Mouse (Mus musculus) liver, embryonic 16.5 days (tissue): Measurements from ENCODE around the gene Fam84b. TPM values are rescaled to one million over a fixed set of nuclear protein-coding genes. Genes with fewer than 3 reads are reported as not detected.
A peak's percentile ranks its signal among the peaks of the same experiment; 100 is the strongest.
"Not testable (repeated sequence)": the region's sequence is repeated elsewhere in the genome, so short reads cannot be mapped to it uniquely, and the experiment has no call there.

Experiments used
- ATAC-seq: fragments of 200-750 bp; cut with Nextera tagmentation; 2 replicates; pipeline ENCODE4 v1.8.0; 2017; ENCODE audit warnings: low read depth, mild to moderate bottlenecking, moderate number of reproducible peaks, moderate library complexity
- H3K27ac ChIP-seq: fragments of 300-500 bp; sonication (generic); 2 replicates; pipeline ENCODE4 v1.5.1; 2014; ENCODE audit warnings: mild to moderate bottlenecking, low read length
- H3K27me3 ChIP-seq: fragments of 300-500 bp; sonication (generic); 2 replicates; pipeline ENCODE4 v1.6.1; 2014; ENCODE audit warnings: low read depth, low read length, mixed read lengths; ENCODE audit not compliant: control insufficient read depth, insufficient read depth
- H3K36me3 ChIP-seq: fragments of 300-500 bp; sonication (generic); 2 replicates; pipeline ENCODE4 v1.6.1; 2014; ENCODE audit warnings: mild to moderate bottlenecking; ENCODE audit not compliant: control insufficient read depth, insufficient read depth
- H3K4me1 ChIP-seq: fragments of 300-500 bp; sonication (generic); 2 replicates; pipeline ENCODE4 v1.6.1; 2014; ENCODE audit warnings: low read depth, low read length, mixed read lengths; ENCODE audit not compliant: control insufficient read depth
- H3K4me2 ChIP-seq: fragments of 300-500 bp; sonication (generic); 2 replicates; pipeline ENCODE4 v1.6.1; 2014; ENCODE audit warnings: low read depth, low read length, mixed read lengths
- H3K4me3 ChIP-seq: fragments of 300-500 bp; sonication (generic); 2 replicates; pipeline ENCODE4 v1.5.1; 2014; ENCODE audit warnings: low read depth, mild to moderate bottlenecking, low read length
- H3K9ac ChIP-seq: fragments of 300-500 bp; sonication (generic); 2 replicates; pipeline ENCODE4 v1.6.1; 2014; ENCODE audit warnings: low read depth, low read length
- H3K9me3 ChIP-seq: fragments of 300-500 bp; sonication (generic); replicated peaks from 2 replicates; pipeline ENCODE4 v1.6.1; 2016; ENCODE audit warnings: low read length; ENCODE audit not compliant: control insufficient read depth
- WGBS: fragments of 180-500 bp; shearing (Covaris S2); extraction: QIAGEN DNeasy Blood & Tissue Kit; methylation state at CpG from one replicate; pipeline ENCODE4 v1.1.7; 2014; ENCODE audit not compliant: insufficient replicate concordance; 5-methylcytosine and 5-hydroxymethylcytosine counted together
- polyA plus RNA-seq: library from polyadenylated mRNA; unstranded; fragments of >200 nt; fragmentation: Nextera tagmentation; extraction: Ambion mirVana; gene quantifications from 2 replicates; pipeline ENCODE4 v1.2.1, GENCODE M21; 2015

Fam84b gene
- polyA plus RNA-seq, 1 experiment from 2014 or later: 3.8 TPM

- WGBS: 61% methylated on average over 3 of the region's 3 CpGs
These were observed 4.9 kb downstream of the Fam84b start for GRCm38 (mm10) chr15:60848630-60849029.

GRCm38 (mm10) chr15:60846291-60846690 is 7.3 kb downstream of the Fam84b start:
- Histone ChIP-seq H3K27ac (no peak overlapping the region), H3K27me3 (no peaks in the 10 kb centered on the region), H3K9me3 (no peaks in the 10 kb centered on the region), H3K4me2 (no peak overlapping the region), H3K4me3 (no peak overlapping the region), H3K4me1 (no peaks in the 10 kb centered on the region), H3K36me3 (no peaks in the 10 kb centered on the region), H3K9ac (no peak overlapping the region)
- 58% methylated on average over 6 of the region's 6 CpGs for WGBS
- no peak for ATAC-seq

More at GRCm38 (mm10) chr15:60848630-60849029, 4.9 kb downstream of the Fam84b start:
- no peaks in the 10 kb centered on the region for H3K27me3 ChIP-seq
- no peaks in the 10 kb centered on the region for H3K9me3 ChIP-seq
- H3K9ac ChIP-seq: no peak overlapping the region
- H3K4me3 ChIP-seq: no peak overlapping the region
- H3K4me1 ChIP-seq: peaks cover 8% of the 10 kb centered on the region
- H3K36me3 ChIP-seq: no peaks in the 10 kb centered on the region
- no peak for ATAC-seq
- H3K27ac ChIP-seq: no peak overlapping the region
- no peak overlapping the region for H3K4me2 ChIP-seq

GRCm38 (mm10) chr15:60845886-60846285 is 7.7 kb downstream of the Fam84b start:
- 27% methylated on average over 3 of the region's 3 CpGs for WGBS
- H3K4me2 ChIP-seq: no peak overlapping the region
- ATAC-seq: no peak

GRCm38 (mm10) chr15:60841785-60842184 is 11.8 kb downstream of the Fam84b start:
- Histone ChIP-seq H3K4me1 (peaks cover 11% of the 10 kb centered on the region), H3K9me3 (no peaks in the 10 kb centered on the region), H3K4me3 (no peak overlapping the region), H3K9ac (no peak overlapping the region), H3K36me3 (no peaks in the 10 kb centered on the region), H3K27ac (no peak overlapping the region), H3K4me2 (no peak overlapping the region), H3K27me3 (no peaks in the 10 kb centered on the region)
- WGBS: 62% methylated on average over 4 of the region's 4 CpGs
- no peak for ATAC-seq

More at GRCm38 (mm10) chr15:60845886-60846285, 7.7 kb downstream of the Fam84b start:
- Histone ChIP-seq H3K9ac (no peak overlapping the region), H3K36me3 (no peaks in the 10 kb centered on the region), H3K27me3 (no peaks in the 10 kb centered on the region), H3K27ac (no peak overlapping the region), H3K9me3 (no peaks in the 10 kb centered on the region), H3K4me3 (no peak overlapping the region), H3K4me1 (no peaks in the 10 kb centered on the region)

GRCm38 (mm10) chr15:60841312-60841711 is 12.3 kb downstream of the Fam84b start:
- H3K4me2 ChIP-seq, H3K36me3 ChIP-seq, H3K27ac ChIP-seq, H3K9me3 ChIP-seq, H3K9ac ChIP-seq, H3K27me3 ChIP-seq, H3K4me3 ChIP-seq, ATAC-seq: not testable (repeated sequence)
- peaks cover 11% of the 10 kb centered on the region for H3K4me1 ChIP-seq

- Histone ChIP-seq H3K4me1 (peaks cover 11% of the 10 kb centered on the region), H3K36me3 (no peaks in the 10 kb centered on the region), H3K9ac (no peak overlapping the region), H3K27ac (no peak overlapping the region), H3K27me3 (no peaks in the 10 kb centered on the region), H3K4me3 (no peak overlapping the region), H3K9me3 (no peaks in the 10 kb centered on the region), H3K4me2 (no peak overlapping the region)
- 15% methylated on average over 4 of the region's 4 CpGs for WGBS
- ATAC-seq: peak; percentile 62
These were observed 13.3 kb downstream of the Fam84b start for GRCm38 (mm10) chr15:60840296-60840670.

GRCm38 (mm10) chr15:60839539-60840295 is 13.9 kb downstream of the Fam84b start:
- Histone ChIP-seq H3K27me3 (no peaks in the 10 kb centered on the region), H3K36me3 (no peaks in the 10 kb centered on the region), H3K9ac (no peak overlapping the region), H3K4me3 (no peak overlapping the region), H3K4me1 (peaks cover 11% of the 10 kb centered on the region), H3K27ac (no peak overlapping the region), H3K4me2 (no peak overlapping the region), H3K9me3 (no peaks in the 10 kb centered on the region)
- 16% methylated on average over 3 of the region's 3 CpGs for WGBS
- ATAC-seq: no peak; the same call in 1 of the 2 replicates

GRCm38 (mm10) chr15:60838135-60838534 is 15.4 kb downstream of the Fam84b start:
- WGBS: 50% methylated on average over 8 of the region's 8 CpGs
- no peaks in the 10 kb centered on the region for H3K36me3 ChIP-seq
- H3K9me3 ChIP-seq: no peaks in the 10 kb centered on the region
- ATAC-seq: no peak
- H3K27me3 ChIP-seq: no peaks in the 10 kb centered on the region
- no peak overlapping the region for H3K9ac ChIP-seq
- peaks cover 11% of the 10 kb centered on the region for H3K4me1 ChIP-seq
- no peak overlapping the region for H3K4me3 ChIP-seq
- no peak overlapping the region for H3K27ac ChIP-seq
- no peak overlapping the region for H3K4me2 ChIP-seq

GRCm38 (mm10) chr15:60837719-60838118 is 15.9 kb downstream of the Fam84b start:
- 63% methylated on average over 9 of the region's 9 CpGs for WGBS
- H3K36me3 ChIP-seq: no peaks in the 10 kb centered on the region
- H3K27ac ChIP-seq: no peak overlapping the region
- no peak overlapping the region for H3K9ac ChIP-seq
- H3K4me3 ChIP-seq: no peak overlapping the region
- ATAC-seq: no peak
- no peaks in the 10 kb centered on the region for H3K9me3 ChIP-seq
- H3K4me1 ChIP-seq: peaks cover 11% of the 10 kb centered on the region
- no peak overlapping the region for H3K4me2 ChIP-seq
- H3K27me3 ChIP-seq: no peaks in the 10 kb centered on the region
